Mouse (Mus musculus) liver, embryonic 12.5 days (tissue): ENCODE measurements at regions not wholly inside any gene's neighbourhood (a gene's known extent, or its start where the extent isn't known, plus 50 kb on each side); places are given as distances from the start of the nearest gene placed in this dataset.
"Not testable (repeated sequence)": the region's sequence is repeated elsewhere in the genome, so short reads cannot be mapped to it uniquely, and the experiment has no call there.

ENCODE experiments used
- ATAC-seq: fragments of 200-750 bp; cut with Nextera tagmentation; 2 replicates; pipeline ENCODE4 v1.8.0; 2017; ENCODE audit warnings: moderate number of reproducible peaks, mild to moderate bottlenecking, moderate library complexity
- H3K27ac ChIP-seq: fragments of 300-500 bp; sonication (generic); 2 replicates; pipeline ENCODE4 v1.5.1; 2016; ENCODE audit warnings: mild to moderate bottlenecking
- H3K27me3 ChIP-seq: fragments of 300-500 bp; sonication (generic); replicated peaks from 2 replicates; pipeline ENCODE4 v1.6.1; 2016; ENCODE audit warnings: mild to moderate bottlenecking, moderate library complexity
- H3K36me3 ChIP-seq: fragments of 300-500 bp; sonication (generic); 2 replicates; pipeline ENCODE4 v1.6.1; 2016; ENCODE audit warnings: mild to moderate bottlenecking, moderate library complexity
- H3K4me1 ChIP-seq: fragments of 300-500 bp; sonication (generic); 2 replicates; pipeline ENCODE4 v1.6.1; 2016
- H3K4me2 ChIP-seq: fragments of 300-500 bp; sonication (generic); 2 replicates; pipeline ENCODE4 v1.6.1; 2016; ENCODE audit warnings: mild to moderate bottlenecking, moderate library complexity
- H3K4me3 ChIP-seq: fragments of 300-500 bp; sonication (generic); 2 replicates; pipeline ENCODE4 v1.5.1; 2016; ENCODE audit warnings: mild to moderate bottlenecking, moderate library complexity
- H3K9ac ChIP-seq: fragments of 300-500 bp; sonication (generic); 2 replicates; pipeline ENCODE4 v1.6.1; 2016; ENCODE audit warnings: mild to moderate bottlenecking, moderate library complexity
- H3K9me3 ChIP-seq: fragments of 300-500 bp; sonication (generic); replicated peaks from 2 replicates; pipeline ENCODE4 v1.6.1; 2016; ENCODE audit warnings: mild to moderate bottlenecking, moderate library complexity
- WGBS: fragments of 180-500 bp; shearing (Covaris S2); methylation state at CpG from one replicate; pipeline ENCODE4 v1.1.7; 2016; ENCODE audit not compliant: insufficient replicate concordance; 5-methylcytosine and 5-hydroxymethylcytosine counted together

DNA sequence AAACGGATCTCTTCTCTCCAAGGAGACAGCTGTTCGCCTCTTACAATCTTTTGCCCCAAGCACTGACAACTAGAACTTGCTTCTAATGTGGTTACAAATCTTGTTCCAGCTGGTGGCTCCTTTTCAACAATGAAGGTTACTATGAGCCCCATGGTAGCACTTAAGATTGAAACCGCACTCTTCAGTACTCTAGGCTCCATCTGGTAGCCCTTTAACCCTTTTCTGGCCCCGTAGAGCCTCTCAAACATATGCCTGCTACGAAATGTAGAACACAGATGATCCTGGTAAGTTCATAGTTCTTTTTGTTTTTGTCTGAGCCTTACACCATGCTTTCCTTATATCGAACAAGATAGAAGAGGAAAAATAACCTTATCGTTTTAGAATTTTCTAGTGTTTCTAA lies 558.2 kb downstream of the Isl1 start:
- Histone ChIP-seq H3K4me1 (no peaks in the 10 kb centered on the region), H3K27ac (no peak overlapping the region), H3K27me3 (no peaks in the 10 kb centered on the region), H3K4me3 (no peak overlapping the region), H3K36me3 (no peaks in the 10 kb centered on the region), H3K9me3 (no peaks in the 10 kb centered on the region), H3K4me2 (no peak overlapping the region), H3K9ac (no peak overlapping the region)
- ATAC-seq = no peak
- 65% methylated on average over 7 of the region's 7 CpGs for WGBS

DNA sequence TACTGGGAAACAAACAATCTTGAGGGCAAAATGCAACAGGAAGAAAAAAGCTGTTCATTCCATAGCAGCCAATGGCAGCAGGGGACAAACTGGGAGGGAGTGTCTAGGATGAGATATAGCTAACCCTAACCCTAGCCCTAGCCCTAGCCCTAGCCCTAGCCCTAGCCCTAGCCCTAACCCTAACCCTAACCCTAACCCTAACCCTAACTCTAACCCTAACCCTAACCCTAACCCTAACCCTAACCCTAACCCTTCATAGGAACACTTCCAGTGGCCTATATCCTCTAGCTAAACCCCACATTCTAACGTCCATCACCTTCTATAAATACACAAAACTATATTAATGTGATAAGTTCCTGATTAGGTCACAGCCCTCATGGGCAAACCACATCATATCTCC lies 567.4 kb downstream of the Isl1 start:
- ATAC-seq = not testable (repeated sequence)

GRCm38 (mm10) chr13:115727986-115728385 lies 581.5 kb downstream of the Isl1 start:
- no peak overlapping the region for H3K4me2 ChIP-seq
- H3K9me3 ChIP-seq = no peaks in the 10 kb centered on the region
- no peak overlapping the region for H3K4me3 ChIP-seq
- H3K36me3 ChIP-seq = no peaks in the 10 kb centered on the region
- H3K4me1 ChIP-seq = no peaks in the 10 kb centered on the region
- 85% methylated on average over 5 of the region's 5 CpGs for WGBS
- ATAC-seq = no peak
- no peak overlapping the region for H3K9ac ChIP-seq
- no peaks in the 10 kb centered on the region for H3K27me3 ChIP-seq
- no peak overlapping the region for H3K27ac ChIP-seq

More for the DNA sequence above, 567.4 kb downstream of the Isl1 start:
- H3K9ac ChIP-seq, H3K27ac ChIP-seq, H3K4me3 ChIP-seq, H3K27me3 ChIP-seq, H3K4me2 ChIP-seq, H3K36me3 ChIP-seq, H3K9me3 ChIP-seq, H3K4me1 ChIP-seq: not testable (repeated sequence)
- WGBS = 58% methylated on average over 1 of the region's 1 CpGs

GRCm38 (mm10) chr13:115725356-115725952 lies 584.0 kb downstream of the Isl1 start:
- no peak overlapping the region for H3K9ac ChIP-seq
- H3K4me3 ChIP-seq = no peak overlapping the region
- no peaks in the 10 kb centered on the region for H3K9me3 ChIP-seq
- H3K27me3 ChIP-seq = no peaks in the 10 kb centered on the region
- H3K4me1 ChIP-seq = no peaks in the 10 kb centered on the region
- H3K27ac ChIP-seq = no peak overlapping the region
- no peak for ATAC-seq
- no peak overlapping the region for H3K4me2 ChIP-seq
- 70% methylated on average over 5 of the region's 5 CpGs for WGBS
- no peaks in the 10 kb centered on the region for H3K36me3 ChIP-seq

DNA sequence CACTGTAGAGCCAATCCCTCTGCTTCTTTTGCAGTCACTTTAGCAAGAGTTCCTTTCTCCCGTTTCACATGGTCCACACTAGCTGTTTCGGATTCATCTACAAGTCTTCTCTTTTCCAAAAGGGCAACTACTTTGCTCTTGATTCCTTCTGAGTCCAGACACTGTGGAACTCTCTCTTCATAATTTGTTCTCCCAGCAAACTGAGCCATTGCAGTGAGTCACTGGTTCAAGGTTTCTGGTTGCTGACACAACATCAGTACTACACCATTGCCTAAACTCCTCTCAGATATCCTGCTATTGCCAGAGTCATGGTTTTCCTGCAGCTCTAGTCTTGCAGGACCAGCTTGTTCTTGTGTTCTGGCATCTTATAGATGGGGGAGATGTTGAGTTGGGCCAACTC lies 590.2 kb downstream of the Isl1 start:
- 65% methylated on average over 2 of the region's 2 CpGs for WGBS

GRCm38 (mm10) chr13:115718859-115719258 lies 590.6 kb downstream of the Isl1 start:
- no peak for ATAC-seq
- Histone ChIP-seq H3K4me2 (no peak overlapping the region), H3K4me3 (no peak overlapping the region), H3K27me3 (no peaks in the 10 kb centered on the region), H3K9me3 (0 out of 2 replicates have a peak, but pooled peaks cover under 1% of the 10 kb centered on the region), H3K4me1 (no peaks in the 10 kb centered on the region), H3K36me3 (no peaks in the 10 kb centered on the region), H3K9ac (no peak overlapping the region), H3K27ac (no peak overlapping the region)
- WGBS = 45% methylated on average over 5 of the region's 5 CpGs

More for the DNA sequence above, 590.2 kb downstream of the Isl1 start:
- Histone ChIP-seq H3K4me3 (no peak overlapping the region), H3K9ac (no peak overlapping the region), H3K4me1 (no peaks in the 10 kb centered on the region), H3K4me2 (no peak overlapping the region), H3K9me3 (no peaks in the 10 kb centered on the region), H3K36me3 (no peaks in the 10 kb centered on the region), H3K27me3 (no peaks in the 10 kb centered on the region), H3K27ac (no peak overlapping the region)
- no peak for ATAC-seq

DNA sequence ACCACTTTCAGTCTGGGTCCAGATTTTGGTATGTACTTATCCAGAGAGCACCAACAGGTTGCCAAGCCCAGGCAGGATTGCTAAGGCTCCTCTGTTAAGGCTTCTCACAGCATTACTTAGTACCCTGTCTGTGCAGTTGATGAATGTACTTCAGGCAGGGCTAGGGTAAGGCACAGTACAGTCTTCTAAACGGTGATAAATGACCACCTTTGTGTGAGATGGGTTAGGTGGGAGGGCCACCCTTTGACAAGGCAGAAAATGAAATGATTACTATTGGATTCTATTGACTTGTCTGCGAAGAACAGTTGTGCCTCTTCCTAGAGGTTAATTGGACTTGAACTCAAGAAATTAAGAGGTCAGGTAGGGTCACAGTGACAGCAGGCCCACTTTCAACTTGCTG lies 594.4 kb upstream of the Itga1 start:
- no peaks in the 10 kb centered on the region for H3K27me3 ChIP-seq
- no peak overlapping the region for H3K27ac ChIP-seq
- H3K9me3 ChIP-seq = no peaks in the 10 kb centered on the region
- H3K4me1 ChIP-seq = no peaks in the 10 kb centered on the region
- no peak for ATAC-seq
- no peaks in the 10 kb centered on the region for H3K36me3 ChIP-seq
- no peak overlapping the region for H3K4me2 ChIP-seq
- no peak overlapping the region for H3K9ac ChIP-seq
- no peak overlapping the region for H3K4me3 ChIP-seq
- WGBS = 50% methylated on average over 2 of the region's 2 CpGs

GRCm38 (mm10) chr13:115687426-115687825 lies 585.7 kb upstream of the Itga1 start:
- Histone ChIP-seq H3K27ac (no peak overlapping the region), H3K4me1 (no peaks in the 10 kb centered on the region), H3K9ac (no peak overlapping the region), H3K9me3 (no peaks in the 10 kb centered on the region), H3K4me2 (no peak overlapping the region), H3K36me3 (no peaks in the 10 kb centered on the region), H3K27me3 (no peaks in the 10 kb centered on the region), H3K4me3 (no peak overlapping the region)
- 68% methylated on average over 4 of the region's 4 CpGs for WGBS
- ATAC-seq = no peak

GRCm38 (mm10) chr13:115679591-115679990 lies 577.8 kb upstream of the Itga1 start:
- 42% methylated on average over 6 of the region's 6 CpGs for WGBS
- Histone ChIP-seq H3K27me3 (no peaks in the 10 kb centered on the region), H3K4me2 (no peak overlapping the region), H3K4me3 (no peak overlapping the region), H3K4me1 (no peaks in the 10 kb centered on the region), H3K9ac (no peak overlapping the region), H3K9me3 (no peaks in the 10 kb centered on the region), H3K36me3 (no peaks in the 10 kb centered on the region), H3K27ac (no peak overlapping the region)
- ATAC-seq = no peak

GRCm38 (mm10) chr13:115676836-115677235 lies 575.1 kb upstream of the Itga1 start:
- Histone ChIP-seq H3K4me3 (no peak overlapping the region), H3K9ac (no peak overlapping the region), H3K27me3 (no peaks in the 10 kb centered on the region), H3K9me3 (no peaks in the 10 kb centered on the region), H3K27ac (no peak overlapping the region), H3K4me2 (no peak overlapping the region), H3K4me1 (no peaks in the 10 kb centered on the region), H3K36me3 (no peaks in the 10 kb centered on the region)
- no peak for ATAC-seq
- WGBS = 64% methylated on average over 5 of the region's 5 CpGs

DNA sequence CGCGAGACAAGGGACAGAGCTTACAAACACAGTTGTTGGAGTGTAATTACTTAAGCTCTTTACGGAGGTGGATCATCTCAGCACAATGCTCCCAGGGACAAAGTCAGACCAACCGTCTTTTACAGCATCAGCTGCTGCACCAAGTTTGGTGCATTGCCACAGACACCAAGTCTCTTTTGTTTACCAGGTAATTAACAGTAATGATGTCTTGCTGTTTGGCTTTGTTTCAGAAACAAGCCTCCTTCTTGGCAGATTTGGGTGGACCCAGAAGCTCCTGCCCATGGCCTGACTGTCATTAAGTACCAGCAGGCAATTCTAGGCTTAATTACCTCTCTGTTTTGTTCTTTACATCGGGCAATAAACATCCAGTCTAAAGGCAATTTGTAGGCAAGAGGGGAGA lies 572.0 kb upstream of the Itga1 start:
- 56% methylated on average over 5 of the region's 5 CpGs for WGBS
- H3K9ac ChIP-seq = no peak overlapping the region

DNA sequence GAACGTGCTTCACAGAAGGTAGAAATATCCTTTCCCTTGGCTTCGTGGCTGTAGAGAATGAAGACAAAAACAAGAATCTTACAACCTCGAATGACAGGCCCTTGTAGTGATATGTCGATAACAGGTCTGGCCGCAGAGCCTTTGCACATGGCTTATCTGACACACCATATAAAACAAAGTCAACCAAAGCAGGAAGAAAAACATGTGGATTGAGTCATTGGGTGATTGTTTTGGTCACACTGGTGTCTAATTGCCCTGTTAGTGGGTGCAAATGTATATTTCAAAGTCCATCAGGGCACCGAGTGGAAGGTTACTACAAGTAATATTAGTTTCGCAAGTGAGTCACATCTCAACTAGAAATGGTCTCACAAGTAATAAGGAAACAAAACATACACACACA lies 569.9 kb upstream of the Itga1 start:
- H3K27ac ChIP-seq = no peak overlapping the region
- H3K4me3 ChIP-seq = no peak overlapping the region
- no peaks in the 10 kb centered on the region for H3K36me3 ChIP-seq
- no peak overlapping the region for H3K9ac ChIP-seq
- 68% methylated on average over 7 of the region's 7 CpGs for WGBS
- no peak for ATAC-seq
- no peaks in the 10 kb centered on the region for H3K27me3 ChIP-seq
- H3K9me3 ChIP-seq = no peaks in the 10 kb centered on the region
- H3K4me2 ChIP-seq = no peak overlapping the region
- no peaks in the 10 kb centered on the region for H3K4me1 ChIP-seq

More for the DNA sequence above, 572.0 kb upstream of the Itga1 start:
- no peaks in the 10 kb centered on the region for H3K27me3 ChIP-seq
- no peaks in the 10 kb centered on the region for H3K36me3 ChIP-seq
- H3K27ac ChIP-seq = no peak overlapping the region
- H3K4me1 ChIP-seq = no peaks in the 10 kb centered on the region
- no peak for ATAC-seq
- no peaks in the 10 kb centered on the region for H3K9me3 ChIP-seq
- no peak overlapping the region for H3K4me2 ChIP-seq
- no peak overlapping the region for H3K4me3 ChIP-seq

- WGBS = 50% methylated on average over 3 of the region's 3 CpGs
- H3K4me1 ChIP-seq = no peaks in the 10 kb centered on the region
- H3K36me3 ChIP-seq = no peaks in the 10 kb centered on the region
- H3K9me3 ChIP-seq = no peaks in the 10 kb centered on the region
- H3K27ac ChIP-seq = no peak overlapping the region
- no peak for ATAC-seq
- H3K27me3 ChIP-seq = no peaks in the 10 kb centered on the region
- H3K4me2 ChIP-seq = no peak overlapping the region
- H3K9ac ChIP-seq = no peak overlapping the region
- no peak overlapping the region for H3K4me3 ChIP-seq
Observed at GRCm38 (mm10) chr13:115669516-115669915, 567.8 kb upstream of the Itga1 start.
